In genomic region chr1:125662660-125663059, GRCm38 (mm10) we compare ENCODE assay signal across 20 mouse cellular contexts. TPM values are rescaled to one million over a fixed set of nuclear protein-coding genes. Genes with fewer than 3 reads are reported as not detected.
DNase-seq lines count a peak whose midpoint lies in the region; ATAC-seq and TF ChIP-seq lines count a peak whose summit lies in the region.
"Had no signal": no experiment of that assay in that cellular context is flagged by ENCODE, and none has a peak within 500 bp of the region (broad histone marks: within the 10 kb centered on the region; RNA-seq: fewer than 3 reads in every experiment).

No protein-coding gene starts in this region.

- H3K36me3 ChIP-seq in heart, embryonic 15.5 days: no peaks in the 10 kb centered on the region
- H3K36me3 ChIP-seq in liver, postnatal 0 days (replicated peaks; ENCODE audit: insufficient read depth, low read length): no peaks in the 10 kb centered on the region
- H3K36me3 ChIP-seq in small intestine, adult 2 months (ENCODE audit: control insufficient read depth, insufficient read depth, low read length): no peaks in the 10 kb centered on the region
- H3K36me3 ChIP-seq: embryonic facial prominence, embryonic 10.5 days; hindbrain, embryonic 15.5 days had no signal

- no peaks in the 10 kb centered on the region for H3K27me3 ChIP-seq in heart, embryonic 15.5 days
- H3K27me3 ChIP-seq in liver, postnatal 0 days (ENCODE audit: insufficient read depth, low read length): no peaks in the 10 kb centered on the region
- no peaks in the 10 kb centered on the region for H3K27me3 ChIP-seq in small intestine, adult 2 months (ENCODE audit: control insufficient read depth, insufficient read depth, low read length)
- H3K27me3 ChIP-seq: forebrain, embryonic 13.5 days; hindbrain, embryonic 15.5 days; Patski had no signal

- DNase-seq in heart, adult 11 months: peak; percentile 80
- no peak for DNase-seq in heart, postnatal 25 days (ENCODE audit: low spot score)
- DNase-seq in heart, postnatal 36 days: no peak
- DNase-seq in liver, postnatal 0 days: no peak
- DNase-seq in liver: no peak
- DNase-seq in layer of hippocampus, postnatal 14 days (ENCODE audit: low spot score in 2 of 2): no peak
- DNase-seq: B cell, adult 2 months; cerebellum, adult 2 months; cerebellum, postnatal 10 days; forebrain, postnatal 0 days; gastrocnemius, postnatal 14 days had no signal

- TF ChIP-seq CTCF in liver, postnatal 0 days (IDR thresholded peaks at IDR 0.05; ENCODE audit: low read depth): no peak
- no peak for TF ChIP-seq CTCF in small intestine, adult 2 months (IDR thresholded peaks at IDR 0.05; ENCODE audit: extremely low read depth, insufficient read length, insufficient replicate concordance, low read depth, low read length)

- H3K4me2 ChIP-seq in heart, embryonic 15.5 days: no peak overlapping the region
- H3K4me2 ChIP-seq in liver, postnatal 0 days (ENCODE audit: low read depth, low read length): no peak overlapping the region
- H3K4me2 ChIP-seq: forebrain, embryonic 13.5 days; hindbrain, embryonic 15.5 days had no signal

- no peak overlapping the region for H3K4me3 ChIP-seq in heart, embryonic 15.5 days
- no peak overlapping the region for H3K4me3 ChIP-seq in liver, postnatal 0 days (ENCODE audit: low read depth, low read length)
- no peak overlapping the region for H3K4me3 ChIP-seq in small intestine, adult 2 months (ENCODE audit: low read depth, low read length)
- H3K4me3 ChIP-seq: embryonic facial prominence, embryonic 10.5 days; forebrain, embryonic 13.5 days; hindbrain, embryonic 15.5 days had no signal

- TF ChIP-seq POLR2A in small intestine, adult 2 months (IDR thresholded peaks at IDR 0.05; ENCODE audit: low read depth, low read length): no peak

- intact Hi-C loops in heart, postnatal 25 days (cut with DNase I): no loop called here
- intact Hi-C loops in heart, postnatal 36 days (cut with DNase I): loop anchor here (10.0 kb wide), 1 partner anchor 138 kb away; no protein-coding TSS in a partner anchor

- TF ChIP-seq EP300 in liver, postnatal 0 days (IDR thresholded peaks at IDR 0.05; ENCODE audit: low read depth): no peak

- peaks cover 8% of the 10 kb centered on the region for H3K4me1 ChIP-seq in heart, embryonic 15.5 days (replicated peaks)
- 0 out of 2 replicates have a peak, but pooled peaks cover 3% of the 10 kb centered on the region for H3K4me1 ChIP-seq in liver, postnatal 0 days (ENCODE audit: insufficient read depth)
- H3K4me1 ChIP-seq in small intestine, adult 2 months (ENCODE audit: control insufficient read depth, insufficient read depth, insufficient read length, low read length): peaks cover 7% of the 10 kb centered on the region; the same call in 1 of the 2 replicates
- H3K4me1 ChIP-seq: embryonic facial prominence, embryonic 10.5 days; forebrain, embryonic 13.5 days; hindbrain, embryonic 15.5 days had no signal

- H3K9ac ChIP-seq in heart, embryonic 15.5 days: no peak overlapping the region
- no peak overlapping the region for H3K9ac ChIP-seq in liver, postnatal 0 days (replicated peaks)
- H3K9ac ChIP-seq: forebrain, embryonic 13.5 days; forebrain, postnatal 0 days; hindbrain, embryonic 15.5 days had no signal

- H3K27ac ChIP-seq in heart, embryonic 15.5 days: peak overlapping the region; percentile 55
- H3K27ac ChIP-seq in liver, postnatal 0 days (ENCODE audit: low read depth): peak overlapping the region; percentile 8; the same call in 1 of the 2 replicates
- H3K27ac ChIP-seq in small intestine, adult 2 months (ENCODE audit: insufficient read depth, low read depth, low read length): peak overlapping the region; percentile 99
- H3K27ac ChIP-seq: embryonic facial prominence, embryonic 10.5 days; forebrain, embryonic 13.5 days; hindbrain, embryonic 15.5 days had no signal

- no peak for ATAC-seq in heart, embryonic 15.5 days (replicated peaks; ENCODE audit: insufficient number of reproducible peaks, insufficient read depth, low FRiP score, low read depth)
- no peak for ATAC-seq in liver, postnatal 0 days
- ATAC-seq: activated CD4-positive, CD25-positive, alpha-beta regulatory T cell, adult 4 months; CD4-positive, CD25-positive, alpha-beta regulatory T cell, adult 4 months; forebrain, embryonic 13.5 days; forebrain, postnatal 0 days had no signal

- WGBS in heart, embryonic 15.5 days: 74% methylated on average over 5 of the region's 5 CpGs
- 50% methylated on average over 5 of the region's 5 CpGs for WGBS in liver, postnatal 0 days (ENCODE audit: insufficient replicate concordance)
- 31% methylated on average over 5 of the region's 5 CpGs for WGBS in small intestine, adult 2 months

- H3K9me3 ChIP-seq in heart, embryonic 15.5 days (replicated peaks): no peaks in the 10 kb centered on the region
- no peaks in the 10 kb centered on the region for H3K9me3 ChIP-seq in liver, postnatal 0 days (ENCODE audit: low read length)
- H3K9me3 ChIP-seq: embryonic facial prominence, embryonic 10.5 days; forebrain, embryonic 13.5 days; hindbrain, embryonic 15.5 days had no signal

RNA-seq across cellular contexts. Expression of gene Gpr39, which starts 14.1 kb away (rescaled TPM):
- total RNA-seq in heart, postnatal 25 days (2021): under 1 TPM; 0.44 to 0.53 TPM
- 0.69 and 1.6 TPM in 2 replicates for polyA plus RNA-seq in heart, embryonic 15.5 days (2015; fragmentation: Nextera tagmentation; extraction: Ambion mirVana)
- under 1 TPM; 0.41 to 0.69 TPM for total RNA-seq in heart, postnatal 36 days (2021)
- 3.4 and 3.7 TPM in 2 replicates for polyA plus RNA-seq in liver, postnatal 0 days (2015; fragmentation: Nextera tagmentation; extraction: Ambion mirVana)
- polyA plus RNA-seq in small intestine, adult 2 months (2012; rRNA removed): 10.6 and 45.4 TPM in 2 replicates
- total RNA-seq in layer of hippocampus, postnatal 14 days (2021): under 1 TPM; 0.24 to 0.28 TPM
- total RNA-seq: gastrocnemius, adult 18-20 months; gastrocnemius, postnatal 14 days had no signal
- polyA plus RNA-seq: activated CD4-positive, CD25-positive, alpha-beta regulatory T cell, adult 4 months; CD4-positive, CD25-positive, alpha-beta regulatory T cell, adult 4 months; forebrain, embryonic 13.5 days; forebrain, postnatal 0 days had no signal

Comparison
In these comparisons a context has a peak if more than half of its experiments do, and no peak if none do; other contexts are left out.
1. H3K27ac ChIP-seq: peak in every context shown above with its lines; median percentile 99 in small intestine, adult 2 months; 55 in heart, embryonic 15.5 days; 8 in liver, postnatal 0 days.